Mouse (Mus musculus) layer of hippocampus, adult 2 months (tissue): ENCODE data around the gene Dtx4. TPM values are rescaled to one million over a fixed set of nuclear protein-coding genes. Genes with fewer than 3 reads are reported as not detected.

ENCODE experiments used
- DNase-seq, 2 experiments: peaks; one replicate each; pipeline ENCODE4 v3.0.0; 2022; ENCODE audit warnings: low spot score in 2 of 2
- H3K27ac ChIP-seq: fragments of 200-600 bp; 2 replicates; pipeline ENCODE4 v1.8.1; 2022
- H3K4me3 ChIP-seq: fragments of 200-600 bp; 2 replicates; pipeline ENCODE4 v1.8.1; 2022; ENCODE audit warnings: mild to moderate bottlenecking
- CTCF ChIP-seq: fragments of 200-600 bp; conservative IDR thresholded peaks from 2 replicates; pipeline ENCODE4 v1.8.1; 2022; ENCODE audit warnings: antibody characterized with exemption, mild to moderate bottlenecking, moderate library complexity
- total RNA-seq, 2 experiments: library from RNA; stranded (reverse); gene quantifications; 2 replicates each; pipeline ENCODE4 v1.2.3; 2021

Dtx4 gene
- total RNA-seq, 2 experiments from 2014 or later = 32.5 to 35.9 TPM

DNA sequence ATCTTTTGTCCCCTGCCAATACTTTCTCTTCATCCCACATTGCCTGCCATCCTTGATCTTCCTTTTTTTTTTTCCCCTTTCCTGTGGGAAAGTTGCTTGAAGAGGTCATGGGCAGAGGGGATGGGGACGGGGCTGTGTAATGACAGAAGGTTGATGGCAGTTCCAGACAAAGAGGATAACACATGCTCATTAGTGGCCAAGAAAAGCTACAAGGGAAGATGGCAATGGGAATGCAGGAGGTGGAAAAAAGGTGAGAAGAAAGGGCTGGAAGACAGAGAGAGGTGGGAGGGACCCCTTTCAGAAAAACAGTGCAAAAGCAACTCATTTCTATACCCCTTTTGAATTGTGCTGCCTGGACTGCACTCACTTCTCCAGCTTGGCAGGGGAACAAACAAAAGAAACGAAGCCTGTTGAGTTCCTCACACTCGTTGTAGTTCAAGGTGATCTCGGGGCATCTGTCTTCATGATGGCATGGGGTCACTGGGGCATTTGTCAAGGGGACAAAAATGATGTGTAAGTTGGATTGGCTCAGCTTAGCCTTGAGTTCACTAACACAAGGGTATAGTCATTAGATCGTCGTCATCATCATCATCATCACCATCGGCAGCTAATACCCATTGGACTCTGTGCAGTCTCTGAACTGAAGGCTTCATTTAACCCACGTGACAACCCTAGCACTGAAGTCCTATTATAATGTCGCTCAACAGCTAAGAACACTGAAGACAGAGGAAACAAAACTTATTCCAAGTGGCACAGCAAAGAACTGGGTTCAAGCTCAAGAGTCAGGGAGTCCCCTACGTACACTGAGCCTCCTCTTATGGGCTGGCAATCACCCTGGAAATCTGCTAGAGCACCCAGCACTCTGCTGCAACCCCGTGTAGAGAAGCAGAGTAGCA lies 11.3 kb downstream of the Dtx4 start:
- no peak for TF ChIP-seq CTCF
- Histone ChIP-seq H3K4me3 (no peak overlapping the region), H3K27ac (no peak overlapping the region)
- DNase-seq = no peak

DNA sequence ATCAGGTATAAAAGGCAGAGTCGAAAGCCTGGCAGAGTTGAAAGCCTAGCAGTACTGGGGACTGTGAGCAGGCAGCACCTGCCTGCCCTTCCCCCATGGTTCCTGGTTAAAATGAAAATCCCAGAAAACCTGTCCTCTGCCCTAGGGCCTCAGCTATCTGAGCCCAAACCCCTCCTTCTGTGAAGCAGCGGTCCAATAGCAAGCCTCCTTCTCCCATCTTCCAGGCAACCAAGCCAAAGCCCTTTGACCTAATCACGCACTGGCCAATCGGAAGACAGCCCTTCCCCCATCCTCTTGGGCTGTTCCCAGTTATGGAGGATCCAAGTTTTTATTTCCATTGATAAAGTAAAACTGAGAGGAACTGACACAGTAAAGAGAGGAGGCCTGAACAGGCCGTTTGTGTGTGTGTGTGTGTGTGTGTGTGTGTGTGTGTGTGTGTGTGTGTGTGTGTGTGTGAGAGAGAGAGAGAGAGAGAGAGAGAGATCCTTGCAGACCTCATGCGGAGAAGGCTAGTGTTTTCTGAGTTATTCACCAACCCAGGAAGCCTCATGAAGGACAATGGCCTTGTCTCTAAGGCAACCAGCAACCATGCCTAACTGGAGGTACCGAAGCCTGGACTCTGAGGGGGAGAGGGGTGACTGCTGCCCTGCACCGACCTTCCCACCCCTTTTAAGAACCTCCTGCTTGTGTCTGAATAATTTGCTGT lies 12.1 kb downstream of the Dtx4 start:
- DNase-seq = no peak
- peak overlapping the region; percentile 67 for H3K27ac ChIP-seq

DNA sequence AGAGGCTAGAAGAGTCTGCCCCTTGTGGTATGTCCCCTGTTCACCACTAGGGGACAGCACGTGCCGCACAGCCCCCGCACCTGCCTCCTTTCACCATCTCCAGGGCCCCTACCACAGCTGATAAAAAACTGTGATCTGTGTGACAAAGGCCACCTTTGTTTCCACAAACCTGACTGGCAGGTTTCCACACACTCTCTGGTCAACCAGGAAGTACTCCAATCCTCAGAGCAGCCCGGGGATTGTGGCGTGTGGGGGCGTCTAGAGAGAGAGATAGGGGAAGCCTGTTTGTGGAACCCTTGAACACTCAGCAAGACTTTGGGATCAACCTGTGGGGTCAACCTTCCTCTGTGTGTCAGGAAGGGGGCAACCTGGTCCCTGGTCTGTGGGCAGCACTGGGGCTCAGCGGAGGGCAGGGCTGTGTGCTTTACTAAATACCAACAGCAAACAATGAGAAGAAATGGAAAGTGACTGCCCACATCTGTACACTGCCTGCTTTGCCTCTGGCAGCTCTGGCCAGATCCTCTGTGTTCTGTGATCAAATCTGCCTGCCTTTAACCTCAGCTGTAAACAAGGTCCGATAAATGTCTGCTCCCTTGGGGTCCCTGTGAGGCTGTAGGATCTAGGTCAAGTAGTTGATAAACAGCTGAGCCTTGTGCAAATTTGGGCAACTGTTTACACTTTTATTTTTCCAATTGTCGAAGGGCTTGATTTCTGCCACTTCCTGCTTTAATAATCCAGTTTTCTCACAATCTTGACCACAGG lies 12.9 kb downstream of the Dtx4 start:
- Histone ChIP-seq H3K27ac (peak overlapping the region; percentile 67), H3K4me3 (no peak overlapping the region)
- peak; percentile 85 for TF ChIP-seq CTCF
- no peak for DNase-seq

More for the DNA sequence above, 12.1 kb downstream of the Dtx4 start:
- H3K4me3 ChIP-seq = no peak overlapping the region
- no peak for TF ChIP-seq CTCF

DNA sequence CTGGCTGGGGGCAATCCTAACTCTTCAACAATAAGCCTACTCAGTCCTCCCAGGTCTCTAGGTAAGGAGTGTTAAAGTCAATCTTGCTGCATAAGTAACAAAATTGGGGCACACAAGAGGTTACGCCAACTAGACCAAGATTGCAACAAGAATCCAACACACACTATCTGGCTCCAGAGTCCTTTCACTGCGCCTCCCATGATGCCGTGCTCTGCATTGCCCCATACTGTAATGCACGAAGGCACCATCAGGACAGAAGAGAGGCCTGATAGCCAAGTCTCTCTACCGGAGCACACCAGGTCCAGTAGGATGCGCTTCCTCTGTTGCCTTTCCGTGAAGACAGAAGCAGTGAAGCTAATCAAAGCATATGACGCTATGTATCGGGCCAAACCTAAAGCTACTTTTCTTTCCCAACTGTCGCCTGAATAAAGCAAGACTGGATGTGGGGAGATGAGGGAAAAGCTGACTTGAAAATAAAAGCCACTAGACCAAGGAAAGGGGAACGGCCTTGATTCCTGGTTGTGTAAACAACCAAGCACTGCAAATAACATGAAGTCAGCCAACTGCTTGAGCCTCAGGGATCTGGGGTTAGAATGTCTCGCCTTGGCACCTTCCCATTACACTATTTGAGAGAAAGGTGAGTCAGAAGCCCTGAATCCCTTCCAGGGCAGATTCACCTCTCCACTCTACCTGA lies 13.6 kb downstream of the Dtx4 start:
- no peak for TF ChIP-seq CTCF
- H3K27ac ChIP-seq = peak overlapping the region; percentile 67
- no peak overlapping the region for H3K4me3 ChIP-seq
- no peak for DNase-seq

DNA sequence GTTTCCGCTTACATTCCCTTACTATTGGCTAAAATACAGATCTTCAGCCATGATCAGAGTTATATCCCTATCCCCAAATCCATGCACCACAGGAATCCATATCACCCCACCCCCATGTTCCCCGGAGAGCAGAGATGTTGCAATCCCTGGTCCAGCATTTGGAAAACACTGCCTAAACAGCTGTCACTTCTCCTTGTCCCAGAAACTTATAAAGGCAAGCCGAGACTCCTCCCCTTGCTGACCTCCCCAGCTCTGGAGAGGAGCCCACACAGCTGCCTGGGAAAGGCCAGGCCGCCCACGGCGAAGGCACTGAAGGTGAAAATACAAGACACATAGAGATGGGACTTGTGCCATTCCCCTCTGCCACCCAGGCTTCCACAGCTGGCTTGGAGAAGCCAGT lies 14.4 kb downstream of the Dtx4 start:
- Histone ChIP-seq H3K4me3 (no peak overlapping the region), H3K27ac (peak overlapping the region; percentile 67)
- no peak for TF ChIP-seq CTCF
- no peak for DNase-seq

DNA sequence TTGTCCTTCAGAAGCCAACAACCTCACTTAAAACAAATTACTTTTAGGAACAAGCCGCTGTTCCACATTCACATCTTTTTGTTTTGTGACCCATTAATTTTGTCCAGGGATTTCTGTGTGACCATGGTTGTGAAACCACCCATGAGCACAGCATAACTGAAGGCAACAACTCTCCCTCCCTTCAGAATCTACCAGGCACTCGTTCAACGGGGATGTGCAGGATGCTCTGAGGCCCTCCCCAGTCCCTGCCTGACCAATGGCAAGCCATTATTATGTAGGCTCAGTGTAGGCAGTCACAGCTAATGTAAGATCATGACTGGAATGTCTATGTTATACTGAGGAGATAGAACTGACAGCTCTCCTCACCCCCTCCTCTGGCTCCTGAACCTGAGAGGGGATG lies 15.6 kb downstream of the Dtx4 start:
- no peak for DNase-seq
- Histone ChIP-seq H3K4me3 (no peak overlapping the region), H3K27ac (0 out of 2 replicates have a peak overlapping the region, but pooled peaks have one; percentile 67)
- TF ChIP-seq CTCF = no peak

DNA sequence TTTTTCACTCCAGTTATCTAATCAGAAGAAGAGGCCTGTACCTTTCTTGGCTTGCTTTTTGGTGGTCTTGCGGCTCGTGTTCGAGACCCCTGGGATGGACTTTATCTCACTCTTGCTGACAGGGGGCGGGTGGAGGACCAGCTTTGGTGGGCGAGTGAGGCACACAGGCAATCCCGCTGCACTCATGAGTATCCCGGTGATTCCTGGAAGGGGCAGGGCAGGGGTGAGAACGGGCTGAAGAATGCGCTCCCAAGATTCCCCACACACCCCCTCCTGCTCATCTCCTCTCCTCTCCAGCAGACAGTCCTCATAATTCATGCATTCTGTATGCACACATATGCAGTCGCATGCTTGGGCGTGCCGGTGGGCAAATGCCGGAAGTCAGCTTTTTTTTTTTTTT lies 16.0 kb downstream of the Dtx4 start:
- no peak for DNase-seq
- H3K27ac ChIP-seq = peak overlapping the region; percentile 80; the same call in 1 of the 2 replicates
- H3K4me3 ChIP-seq = no peak overlapping the region
- no peak for TF ChIP-seq CTCF

DNA sequence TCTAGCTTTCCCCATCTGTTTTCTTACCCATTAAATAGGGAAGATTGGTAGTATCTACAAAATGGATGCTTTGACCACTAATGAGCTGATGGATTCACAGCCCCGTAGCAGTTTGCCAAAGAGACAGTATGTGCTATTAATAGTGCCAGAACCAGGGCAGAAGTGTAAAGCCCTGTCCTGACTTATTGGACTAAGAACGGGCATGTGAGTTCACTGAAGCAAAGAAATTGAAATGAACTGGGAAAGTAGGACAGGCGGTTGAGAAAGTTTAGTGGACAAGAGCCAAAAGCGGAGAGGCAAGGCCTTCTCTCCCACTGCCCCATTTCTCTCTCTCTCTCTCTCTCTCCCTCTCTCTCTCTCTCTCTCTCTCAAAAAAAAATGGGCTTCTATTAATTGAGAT lies 17.0 kb downstream of the Dtx4 start:
- Histone ChIP-seq H3K4me3 (no peak overlapping the region), H3K27ac (peak overlapping the region; percentile 80)
- no peak for DNase-seq
- TF ChIP-seq CTCF = no peak

DNA sequence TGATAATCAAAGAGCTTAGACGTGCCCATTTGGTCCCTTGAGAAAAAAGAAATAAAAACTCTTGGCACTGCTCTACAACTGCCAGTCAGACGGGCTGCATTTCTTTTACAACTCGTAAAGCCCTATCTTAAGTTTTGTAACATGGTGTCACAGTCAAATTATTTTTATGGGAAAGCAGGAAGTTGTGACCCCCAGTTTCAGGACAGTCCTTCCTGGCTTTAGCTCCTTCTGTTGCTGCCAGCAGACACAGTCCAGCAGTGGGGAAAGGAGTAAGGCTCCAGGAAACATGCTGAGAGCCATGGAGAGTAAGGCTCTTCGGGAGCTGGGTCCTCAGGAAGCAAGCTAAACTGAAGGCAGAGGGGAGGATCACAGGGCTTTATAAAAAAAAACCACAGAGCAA lies 17.5 kb downstream of the Dtx4 start:
- Histone ChIP-seq H3K4me3 (no peak overlapping the region), H3K27ac (peak overlapping the region; percentile 80)
- TF ChIP-seq CTCF = no peak
- no peak for DNase-seq

DNA sequence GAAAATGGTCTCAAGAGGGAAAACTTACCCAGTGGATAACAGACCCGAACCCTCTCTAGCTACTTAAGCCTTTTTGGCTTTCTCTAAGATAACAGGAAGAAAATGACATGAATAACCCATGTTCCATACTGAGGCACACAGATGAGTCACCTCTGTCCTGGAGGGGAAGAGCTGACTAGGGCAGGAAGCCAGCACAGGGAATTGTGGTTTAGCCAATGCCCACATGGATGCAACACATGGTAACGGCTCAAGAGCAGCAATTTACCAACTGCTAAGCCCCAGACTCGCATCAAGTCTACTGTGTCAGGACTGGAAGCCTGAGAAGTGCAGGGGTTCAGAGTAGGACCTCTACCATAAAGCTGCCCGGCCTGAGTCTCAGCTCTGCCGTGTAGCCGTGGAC lies 22.9 kb downstream of the Dtx4 start:
- no peak overlapping the region for H3K4me3 ChIP-seq
- no peak for DNase-seq
- H3K27ac ChIP-seq = peak overlapping the region; percentile 32; the same call in 1 of the 2 replicates
- no peak for TF ChIP-seq CTCF

DNA sequence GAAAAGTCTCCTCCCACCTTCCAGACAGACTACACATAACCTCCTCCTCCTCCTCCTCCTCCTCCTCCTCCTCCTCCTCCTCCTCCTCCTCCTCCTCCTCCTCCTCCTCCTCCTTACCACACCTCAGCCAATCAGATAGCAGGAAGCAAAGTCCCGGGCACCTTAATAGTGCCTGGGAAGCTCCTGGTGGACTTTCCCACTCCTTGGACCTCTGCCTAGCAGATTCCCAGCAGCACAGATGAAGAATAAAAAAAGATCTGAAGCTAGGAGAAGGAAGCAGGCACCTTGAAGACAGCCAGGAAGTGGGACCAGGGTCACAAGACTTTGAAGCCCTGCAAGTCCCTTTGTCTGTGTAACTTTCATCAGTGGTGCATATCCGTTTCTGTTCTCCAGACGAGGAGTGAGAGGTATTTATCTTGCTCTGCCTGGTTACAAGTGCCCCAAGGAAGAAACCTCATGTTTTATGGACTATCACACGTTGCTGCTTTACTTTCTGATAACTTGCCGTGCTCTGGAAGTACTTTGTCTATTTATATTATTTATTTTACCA lies 24.5 kb downstream of the Dtx4 start:
- H3K4me3 ChIP-seq = no peak overlapping the region
- no peak for DNase-seq
- H3K27ac ChIP-seq = peak overlapping the region; percentile 61
- TF ChIP-seq CTCF = no peak
